17 mouse cellular contexts compared by ENCODE assay signal in genomic region chr10:122842014-122842413, GRCm38 (mm10).
DNase-seq lines count a peak whose midpoint lies in the region; ATAC-seq and TF ChIP-seq lines count a peak whose summit lies in the region.
"Had no signal": no experiment of that assay in that cellular context is flagged by ENCODE, and none has a peak within 500 bp of the region (broad histone marks: within the 10 kb centered on the region; RNA-seq: fewer than 3 reads in every experiment).

No protein-coding gene starts in this region.

- DNase-seq in hindbrain, postnatal 0 days (ENCODE audit: low spot score) = peak; percentile 27
- no peak for DNase-seq in hindbrain, embryonic 10.5 days (ENCODE audit: low spot score)
- peak; percentile 94 to 96 for DNase-seq in cerebellum, adult 2 months
- DNase-seq in cerebellum, postnatal 25 days = peak; percentile 95 to 96
- DNase-seq in MN1 (ENCODE audit: low spot score) = no peak
- DNase-seq in ovary, postnatal 14 days (ENCODE audit: low spot score) = no peak
- DNase-seq in thymus, postnatal 25 days = no peak
- DNase-seq: adrenal gland, adult 2 months; heart, postnatal 4 days had no signal

- H3K4me1 ChIP-seq in hindbrain, postnatal 0 days (ENCODE audit: insufficient read depth, low read length) = 0 out of 2 replicates have a peak, but pooled peaks cover 4% of the 10 kb centered on the region
- H3K4me1 ChIP-seq in hindbrain, embryonic 10.5 days (replicated peaks) = no peaks in the 10 kb centered on the region; the same call in 1 of the 2 replicates
- H3K4me1 ChIP-seq in cerebellum, adult 2 months (ENCODE audit: control insufficient read depth, insufficient read depth, low read length) = peaks cover 28% of the 10 kb centered on the region
- H3K4me1 ChIP-seq: embryonic facial prominence, embryonic 10.5 days; liver, embryonic 15.5 days had no signal

- no peak overlapping the region for H3K4me3 ChIP-seq in hindbrain, postnatal 0 days (ENCODE audit: low read length)
- H3K4me3 ChIP-seq in hindbrain, embryonic 10.5 days = no peak overlapping the region
- H3K4me3 ChIP-seq in cerebellum, adult 2 months (replicated peaks; ENCODE audit: insufficient read depth, low read depth, low read length) = no peak overlapping the region
- H3K4me3 ChIP-seq: embryonic facial prominence, embryonic 10.5 days; heart, embryonic 15.5 days; limb, embryonic 15.5 days; liver, embryonic 15.5 days had no signal

- peak; percentile 56; the same call in 1 of the 2 replicates for ATAC-seq in hindbrain, postnatal 0 days
- ATAC-seq: hindbrain, embryonic 16.5 days; intestine, postnatal 0 days; lung, postnatal 0 days had no signal

- H3K27ac ChIP-seq in hindbrain, postnatal 0 days = no peak overlapping the region
- H3K27ac ChIP-seq in hindbrain, embryonic 10.5 days = no peak overlapping the region
- peak overlapping the region; percentile 33; the same call in 1 of the 2 replicates for H3K27ac ChIP-seq in cerebellum, adult 2 months (ENCODE audit: insufficient read depth, low read length)
- H3K27ac ChIP-seq: embryonic facial prominence, embryonic 10.5 days; heart, embryonic 15.5 days; limb, embryonic 15.5 days; liver, embryonic 15.5 days had no signal

- no peak for TF ChIP-seq POLR2A in cerebellum, adult 2 months (IDR thresholded peaks at IDR 0.05; ENCODE audit: borderline replicate concordance, insufficient read depth, low read length)

- no peaks in the 10 kb centered on the region for H3K27me3 ChIP-seq in hindbrain, postnatal 0 days (ENCODE audit: insufficient read depth, low read length)
- H3K27me3 ChIP-seq in hindbrain, embryonic 10.5 days (ENCODE audit: insufficient read depth, poor library complexity, severe bottlenecking) = no peaks in the 10 kb centered on the region
- no peaks in the 10 kb centered on the region for H3K27me3 ChIP-seq in cerebellum, adult 2 months (ENCODE audit: control insufficient read depth, insufficient read depth, low read length)
- H3K27me3 ChIP-seq: heart, embryonic 15.5 days; limb, embryonic 15.5 days; liver, embryonic 15.5 days had no signal

- 0 out of 2 replicates have a peak, but pooled peaks cover 2% of the 10 kb centered on the region for H3K9me3 ChIP-seq in hindbrain, postnatal 0 days (ENCODE audit: low read length)
- peaks cover 9% of the 10 kb centered on the region; the same call in 1 of the 2 replicates for H3K9me3 ChIP-seq in hindbrain, embryonic 10.5 days
- H3K9me3 ChIP-seq: heart, embryonic 15.5 days; limb, embryonic 15.5 days had no signal

- H3K36me3 ChIP-seq in hindbrain, postnatal 0 days (ENCODE audit: insufficient read depth, low read length) = no peaks in the 10 kb centered on the region
- H3K36me3 ChIP-seq in hindbrain, embryonic 10.5 days = no peaks in the 10 kb centered on the region
- H3K36me3 ChIP-seq: embryonic facial prominence, embryonic 10.5 days; heart, embryonic 15.5 days; limb, embryonic 15.5 days; liver, embryonic 15.5 days had no signal

- no peak overlapping the region for H3K9ac ChIP-seq in hindbrain, postnatal 0 days (replicated peaks; ENCODE audit: low read length)
- H3K9ac ChIP-seq: heart, embryonic 15.5 days; limb, embryonic 15.5 days; liver, embryonic 15.5 days had no signal

- 78% methylated on average over 8 of the region's 8 CpGs for WGBS in hindbrain, postnatal 0 days
- 94% methylated on average over 8 of the region's 8 CpGs for WGBS in hindbrain, embryonic 10.5 days
- 7% methylated on average over 8 of the region's 8 CpGs for WGBS in cerebellum, adult 2 months

- TF ChIP-seq CTCF in hindbrain, postnatal 0 days (IDR thresholded peaks at IDR 0.05; ENCODE audit: low read depth) = no peak
- TF ChIP-seq CTCF in cerebellum, adult 2 months (IDR thresholded peaks at IDR 0.05; ENCODE audit: borderline replicate concordance, insufficient read depth, low read depth, low read length) = no peak

- H3K4me2 ChIP-seq in hindbrain, postnatal 0 days (ENCODE audit: low read depth, low read length) = no peak overlapping the region
- H3K4me2 ChIP-seq: heart, embryonic 15.5 days; limb, embryonic 15.5 days; liver, embryonic 15.5 days; midbrain, embryonic 11.5 days had no signal

Comparison
In these comparisons a context has a peak if more than half of its experiments do, and no peak if none do; other contexts are left out.
1. DNase-seq: peak in hindbrain, postnatal 0 days (single experiment), cerebellum, adult 2 months (2 of 2) and cerebellum, postnatal 25 days (2 of 2); none in hindbrain, embryonic 10.5 days (single experiment), MN1 (single experiment), ovary, postnatal 14 days (single experiment) and thymus, postnatal 25 days (single experiment).